Comparison of ENCODE assay signal across 8 mouse cellular contexts in the genomic region with DNA sequence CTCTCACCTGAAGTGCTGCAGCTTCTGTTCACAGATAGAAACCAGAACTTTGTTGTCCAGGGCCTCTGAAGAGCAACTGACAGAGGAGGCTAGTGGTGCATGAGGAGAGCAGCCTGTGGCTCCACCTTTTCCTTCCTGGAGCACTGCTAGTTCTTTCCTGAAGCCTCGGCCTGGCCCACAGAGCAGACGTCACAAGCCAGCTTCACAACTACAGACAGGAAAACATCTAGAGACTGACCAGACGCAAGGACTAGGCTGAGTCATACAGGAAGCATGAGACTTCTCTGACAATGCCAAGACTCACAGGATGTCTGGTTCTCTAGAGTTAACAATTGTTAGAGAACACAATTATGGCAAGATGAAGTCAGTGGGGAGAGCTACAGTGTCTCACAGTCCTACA. TPM values are rescaled to one million over a fixed set of nuclear protein-coding genes. Genes with fewer than 3 reads are reported as not detected.
DNase-seq lines count a peak whose midpoint lies in the region; ATAC-seq and TF ChIP-seq lines count a peak whose summit lies in the region.

TSS of gene Ctla2b (minus strand) at position 120 of the 400 bp plus-strand sequence.

- WGBS in lung, embryonic 14.5 days: 48% methylated on average over 3 of the region's 3 CpGs

- H3K9me3 ChIP-seq in lung, embryonic 14.5 days (ENCODE audit: low read depth, low read length): no peaks in the 10 kb centered on the region

- no peak within 1 kb of the TSS for H3K4me3 ChIP-seq in lung, embryonic 14.5 days (ENCODE audit: low read depth, low read length)

- H3K4me2 ChIP-seq in lung, embryonic 14.5 days: no peak within 1 kb of the TSS

- no peak within 1 kb of the TSS for H3K9ac ChIP-seq in lung, embryonic 14.5 days

- no peaks in the 10 kb centered on the region for H3K36me3 ChIP-seq in lung, embryonic 14.5 days (ENCODE audit: insufficient read depth)

- ATAC-seq in lung, embryonic 14.5 days (ENCODE audit: insufficient read depth): peak; percentile 79; the same call in 1 of the 2 replicates

- peak; percentile 4 to 14 for DNase-seq in frontal cortex, postnatal 10 days (ENCODE audit: low spot score in 2 of 2)
- DNase-seq in frontal cortex, postnatal 36 days (ENCODE audit: low spot score in 2 of 2): no peak
- DNase-seq in Muller cell, postnatal 12 days (ENCODE audit: inconsistent ontology term): peak; percentile 67
- peak; percentile 7 for DNase-seq in gastrocnemius, postnatal 10 days
- DNase-seq in kidney, adult 11 months: peak; percentile 80
- DNase-seq in lung, embryonic 14.5 days: peak; percentile 57
- DNase-seq in thymus, postnatal 4 days: peak; percentile 10
- DNase-seq in right cerebral cortex, adult 2 months (ENCODE audit: low spot score in 2 of 2): no peak

- no peaks in the 10 kb centered on the region for H3K4me1 ChIP-seq in lung, embryonic 14.5 days (ENCODE audit: insufficient read depth)

- no peak within 1 kb of the TSS for H3K27ac ChIP-seq in lung, embryonic 14.5 days (ENCODE audit: low read depth)

- no peak for TF ChIP-seq CTCF in lung, embryonic 14.5 days (IDR thresholded peaks at IDR 0.05; ENCODE audit: low read depth)

- H3K27me3 ChIP-seq in lung, embryonic 14.5 days (ENCODE audit: insufficient read depth, low read length): no peaks in the 10 kb centered on the region

RNA-seq across cellular contexts. Expression of gene Ctla2b, which starts in this region (rescaled TPM):
- total RNA-seq in gastrocnemius, postnatal 10 days (2021): 1 to 10 TPM; 3.1 to 3.5 TPM
- 8.3 and 10.1 TPM in 2 replicates for polyA plus RNA-seq in lung, embryonic 14.5 days (2014; fragmentation: Nextera tagmentation; extraction: Ambion mirVana)

Comparison
In these comparisons a context has a peak if more than half of its experiments do, and no peak if none do; other contexts are left out.
1. DNase-seq: peak in frontal cortex, postnatal 10 days (2 of 2), Muller cell, postnatal 12 days (single experiment), gastrocnemius, postnatal 10 days (single experiment), kidney, adult 11 months (single experiment), lung, embryonic 14.5 days (single experiment) and thymus, postnatal 4 days (single experiment); none in frontal cortex, postnatal 36 days (0 of 2) and right cerebral cortex, adult 2 months (0 of 2).